Mouse (Mus musculus) liver, embryonic 14.5 days (tissue): ENCODE data around the gene Kcna6. TPM values are rescaled to one million over a fixed set of nuclear protein-coding genes. Genes with fewer than 3 reads are reported as not detected.

Experiments
- ATAC-seq: fragments of 200-750 bp; cut with Nextera tagmentation; 2 replicates; pipeline ENCODE4 v1.8.0; 2017; ENCODE audit warnings: moderate number of reproducible peaks, mild to moderate bottlenecking, moderate library complexity; ENCODE audit not compliant: insufficient read depth
- DNase-seq, 3 experiments: peaks; one replicate each; pipeline ENCODE4 v3.0.0-alpha.2; 2012 to 2013; ENCODE audit warnings: low read depth in 3 of 3, low spot score in 3 of 3
- H3K27ac ChIP-seq: fragments of 300-500 bp; sonication (generic); 2 replicates; pipeline ENCODE4 v1.5.1; 2014; ENCODE audit warnings: moderate library complexity, mild to moderate bottlenecking, control low read depth, inconsistent platforms
- H3K27me3 ChIP-seq: fragments of 300-500 bp; sonication (generic); 2 replicates; pipeline ENCODE4 v1.6.1; 2014; ENCODE audit warnings: mild to moderate bottlenecking, low read length, moderate library complexity; ENCODE audit not compliant: control insufficient read depth, insufficient read depth
- H3K36me3 ChIP-seq: fragments of 300-500 bp; sonication (generic); replicated peaks from 2 replicates; pipeline ENCODE4 v1.6.1; 2014; ENCODE audit warnings: low read depth; ENCODE audit not compliant: control insufficient read depth, insufficient read depth
- H3K4me1 ChIP-seq, 2 experiments: fragments of 200-500 bp in 1 of 2; fragments of 300-500 bp in 1 of 2; sonication (generic) in 1 of 2; replicated peaks; 2 replicates each; pipeline ENCODE4 v1.6.1; 2012 to 2014; ENCODE audit warnings: antibody characterized with exemption in 1 of 2, inconsistent platforms in 1 of 2, low read length in 1 of 2; ENCODE audit not compliant: control insufficient read depth in 2 of 2, insufficient read depth in 2 of 2
- H3K4me2 ChIP-seq: fragments of 300-500 bp; sonication (generic); 2 replicates; pipeline ENCODE4 v1.6.1; 2014; ENCODE audit warnings: low read depth, mild to moderate bottlenecking, control low read depth, moderate library complexity
- H3K4me3 ChIP-seq, 2 experiments: fragments of 200-500 bp in 1 of 2; fragments of 300-500 bp in 1 of 2; sonication (generic) in 1 of 2; 2 replicates each; pipeline ENCODE4 v1.5.1; 2012 to 2014; ENCODE audit warnings: low read depth in 2 of 2, low read length in 2 of 2, mild to moderate bottlenecking in 2 of 2, control low read depth in 1 of 2, inconsistent platforms in 1 of 2, moderate library complexity in 1 of 2; ENCODE audit not compliant: insufficient read depth in 1 of 2
- H3K9ac ChIP-seq: fragments of 300-500 bp; sonication (generic); replicated peaks from 2 replicates; pipeline ENCODE4 v1.6.1; 2014; ENCODE audit warnings: mild to moderate bottlenecking, control low read depth, moderate library complexity
- H3K9me3 ChIP-seq: fragments of 300-500 bp; sonication (generic); 2 replicates; pipeline ENCODE4 v1.6.1; 2016; ENCODE audit warnings: low read length, mixed read lengths; ENCODE audit not compliant: control insufficient read depth
- CTCF ChIP-seq: IDR thresholded peaks from 2 replicates; pipeline ENCODE4 v1.5.1; 2016; ENCODE audit warnings: antibody characterized with exemption, low read depth, control low read depth
- EP300 ChIP-seq: IDR thresholded peaks from 2 replicates; pipeline ENCODE4 v1.6.1; 2016; ENCODE audit warnings: antibody characterized with exemption, low read depth
- WGBS: fragments of 180-500 bp; shearing (Covaris S2); extraction: QIAGEN DNeasy Blood & Tissue Kit; methylation state at CpG from one replicate; pipeline ENCODE4 v1.1.7; 2014; ENCODE audit not compliant: insufficient replicate concordance; 5-methylcytosine and 5-hydroxymethylcytosine counted together
- polyA plus RNA-seq, 2 experiments: library from polyadenylated mRNA; depleted of rRNA in 1 of 2; stranded (reverse) in 1 of 2; unstranded in 1 of 2; fragments of >200 nt; fragmentation: Nextera tagmentation in 1 of 2; extraction: Ambion mirVana in 1 of 2; gene quantifications; 2 replicates each; pipeline versions ENCODE4 v1.2.1 to v1.2.3; 2012 to 2014

Kcna6 gene
- polyA plus RNA-seq, 2 experiments = 0.07 to 0.10 TPM

DNA sequence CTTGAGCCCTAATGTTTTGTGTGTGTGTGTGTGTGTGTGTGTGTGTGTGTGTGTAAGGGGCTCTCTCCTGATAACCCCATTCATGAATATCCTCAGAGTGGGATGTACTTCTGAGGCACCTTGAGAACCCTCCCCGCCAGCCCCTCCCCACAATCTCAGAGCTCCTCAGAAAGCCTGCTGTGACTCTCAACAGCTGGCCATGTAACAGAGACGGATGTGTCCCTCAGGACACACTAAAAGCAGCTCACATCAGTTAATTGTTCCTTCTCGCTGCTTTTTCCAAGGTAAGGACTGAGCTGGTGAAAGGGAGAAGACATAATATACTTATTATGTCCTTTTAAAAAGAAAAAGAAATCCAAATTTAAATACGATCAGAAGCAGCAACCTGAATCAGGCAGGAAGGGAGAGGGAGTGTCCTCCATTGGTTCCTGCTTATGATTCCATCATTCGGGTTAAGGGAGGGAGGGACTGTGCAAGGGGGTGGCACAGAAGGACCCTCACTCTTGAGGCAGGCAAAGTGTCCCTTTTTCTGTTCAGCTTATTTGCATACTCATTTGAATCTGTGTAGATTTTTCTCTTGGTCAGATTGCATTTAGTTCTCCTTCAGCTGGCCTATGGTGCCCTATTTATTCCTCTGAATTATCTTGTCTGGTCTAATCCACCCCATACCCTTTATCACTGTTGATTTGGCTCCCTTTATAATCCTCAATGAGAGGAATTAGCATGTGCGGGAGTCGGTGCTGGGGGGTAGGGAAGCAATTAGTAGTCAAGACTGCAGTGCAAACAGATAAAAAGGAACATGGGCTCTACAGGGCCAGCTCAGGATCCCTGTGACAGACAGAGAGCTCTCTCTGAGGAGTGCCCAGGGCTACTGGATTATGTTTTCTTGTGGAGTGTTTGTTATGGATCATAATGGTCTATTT, 27.4 kb upstream of the Kcna6 start:
- no peaks in the 10 kb centered on the region for H3K27me3 ChIP-seq
- WGBS = 29% methylated on average over 7 of the region's 7 CpGs
- DNase-seq (no peak), ATAC-seq (no peak)
- H3K27ac ChIP-seq = no peak overlapping the region
- no peak overlapping the region for H3K4me2 ChIP-seq
- H3K9ac ChIP-seq = no peak overlapping the region
- TF ChIP-seq EP300 (no peak), CTCF (no peak)
- H3K36me3 ChIP-seq = no peaks in the 10 kb centered on the region
- no peak overlapping the region for H3K4me3 ChIP-seq
- H3K9me3 ChIP-seq = no peaks in the 10 kb centered on the region
- H3K4me1 ChIP-seq = no peaks in the 10 kb centered on the region

DNA sequence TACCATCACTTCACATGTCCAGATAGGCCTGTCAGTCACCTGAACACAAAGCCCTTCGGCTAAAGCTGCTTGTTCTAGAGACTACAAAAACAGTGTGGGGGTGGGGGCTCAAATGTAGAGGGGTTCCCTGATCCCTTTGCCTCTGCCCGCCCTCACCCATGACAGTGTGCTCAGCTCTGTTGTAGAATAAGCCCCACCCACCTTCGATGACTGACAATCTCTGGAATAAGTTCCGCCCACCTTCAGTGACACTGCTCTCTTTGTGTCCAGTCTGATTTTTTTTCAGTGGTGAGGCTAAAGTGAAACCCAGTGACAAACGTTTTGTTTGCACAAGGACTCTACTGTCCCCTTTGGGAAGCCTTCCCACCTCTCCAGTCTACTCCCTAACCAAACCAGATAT, 26.1 kb upstream of the Kcna6 start:
- H3K4me1 ChIP-seq = no peaks in the 10 kb centered on the region
- no peak overlapping the region for H3K27ac ChIP-seq
- no peaks in the 10 kb centered on the region for H3K9me3 ChIP-seq
- H3K36me3 ChIP-seq = no peaks in the 10 kb centered on the region
- TF ChIP-seq CTCF (no peak), EP300 (no peak)
- no peak overlapping the region for H3K4me2 ChIP-seq
- H3K27me3 ChIP-seq = no peaks in the 10 kb centered on the region
- no peak for ATAC-seq
- H3K4me3 ChIP-seq = no peak overlapping the region
- H3K9ac ChIP-seq = no peak overlapping the region
- no peak for DNase-seq
- WGBS = 33% methylated on average over 5 of the region's 5 CpGs

DNA sequence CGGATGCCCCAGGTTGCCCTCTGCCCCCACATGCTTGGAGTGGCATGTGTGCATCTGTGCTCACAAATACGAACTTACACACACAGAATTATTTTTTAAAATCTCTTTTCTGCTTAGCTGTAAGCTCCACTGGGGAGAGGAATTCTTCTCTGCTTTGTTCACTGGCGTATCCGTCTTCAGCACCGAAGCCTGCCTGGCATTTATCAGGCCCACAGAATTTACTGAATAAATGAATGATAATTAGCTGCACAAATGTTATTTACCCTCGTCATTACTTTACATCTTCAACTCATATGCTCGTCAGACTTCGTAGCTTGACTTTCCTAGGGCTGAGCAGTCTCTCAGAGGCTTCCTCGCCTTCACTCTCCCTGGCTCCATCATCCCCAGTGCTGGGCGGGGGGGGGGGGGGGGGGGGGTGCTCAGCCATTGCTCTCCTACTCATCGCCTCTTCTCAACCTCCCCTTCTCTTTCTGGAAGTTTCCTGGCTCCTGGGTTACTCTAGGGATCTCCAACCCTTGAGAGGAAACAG, 24.2 kb upstream of the Kcna6 start:
- WGBS = 61% methylated on average over 11 of the region's 11 CpGs
- no peaks in the 10 kb centered on the region for H3K27me3 ChIP-seq
- no peak for ATAC-seq
- H3K4me3 ChIP-seq = no peak overlapping the region
- H3K4me1 ChIP-seq = no peaks in the 10 kb centered on the region
- DNase-seq = no peak
- H3K36me3 ChIP-seq = no peaks in the 10 kb centered on the region
- TF ChIP-seq CTCF (no peak), EP300 (no peak)
- H3K27ac ChIP-seq = no peak overlapping the region
- H3K4me2 ChIP-seq = no peak overlapping the region
- H3K9ac ChIP-seq = no peak overlapping the region
- H3K9me3 ChIP-seq = no peaks in the 10 kb centered on the region

DNA sequence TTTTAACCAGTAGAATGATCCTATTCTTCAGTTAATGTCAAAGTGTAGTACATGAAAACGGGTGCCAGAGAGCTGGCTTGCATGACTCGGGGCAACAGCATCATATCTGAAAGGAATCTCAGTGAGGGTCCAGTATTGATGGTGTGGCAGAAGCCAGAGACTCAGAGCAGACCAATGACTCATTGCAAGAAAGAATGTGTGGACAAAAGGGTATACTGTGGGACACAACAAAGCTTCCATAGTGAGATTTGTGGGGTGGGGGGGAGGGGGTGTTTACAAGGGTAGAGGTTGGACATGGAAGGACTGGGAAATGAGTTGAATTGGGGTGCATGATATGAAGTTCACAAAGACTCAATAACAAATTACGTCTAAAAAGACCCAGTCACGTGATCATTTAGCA, 20.9 kb upstream of the Kcna6 start:
- Histone ChIP-seq H3K27ac (no peak overlapping the region), H3K4me2 (no peak overlapping the region), H3K4me3 (no peak overlapping the region), H3K4me1 (no peaks in the 10 kb centered on the region), H3K9me3 (no peaks in the 10 kb centered on the region), H3K27me3 (no peaks in the 10 kb centered on the region), H3K36me3 (no peaks in the 10 kb centered on the region), H3K9ac (no peak overlapping the region)
- TF ChIP-seq EP300 (no peak), CTCF (no peak)
- 50% methylated on average over 4 of the region's 4 CpGs for WGBS
- DNase-seq = no peak
- no peak for ATAC-seq

DNA sequence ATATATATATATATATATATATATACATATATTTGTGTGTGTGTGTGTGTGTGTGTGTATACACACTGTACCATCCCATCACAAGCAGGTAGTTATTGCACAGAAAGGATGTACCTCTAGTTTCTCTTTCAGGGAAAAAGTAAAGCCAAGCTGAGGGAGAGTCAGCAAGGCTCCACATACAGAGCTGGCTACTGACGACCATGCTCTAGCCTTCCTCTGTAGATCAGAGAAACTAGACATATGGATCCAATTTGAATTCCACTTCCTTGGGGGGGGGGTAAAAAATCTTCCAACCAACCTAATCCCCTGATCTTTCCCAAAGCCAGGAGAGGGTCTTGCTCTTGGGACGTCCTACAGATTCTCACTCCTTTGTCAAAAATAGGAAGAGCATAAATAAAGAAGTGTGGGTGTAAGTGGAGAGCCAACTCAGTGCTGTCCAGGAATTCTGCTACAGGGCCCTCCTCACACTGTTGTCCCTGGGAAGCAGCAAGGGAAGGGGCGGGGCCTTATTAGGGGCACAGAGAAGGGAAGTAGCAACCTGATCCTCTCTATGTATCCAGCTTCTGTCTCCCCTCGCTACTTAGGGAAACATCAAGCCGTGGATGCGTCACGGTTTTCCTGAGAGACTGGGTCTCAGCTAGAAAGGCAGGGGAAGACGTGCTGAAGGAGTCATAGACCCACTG, 15.4 kb upstream of the Kcna6 start:
- Histone ChIP-seq H3K9me3 (no peaks in the 10 kb centered on the region), H3K27ac (no peak overlapping the region), H3K9ac (no peak overlapping the region), H3K4me2 (no peak overlapping the region), H3K4me1 (no peaks in the 10 kb centered on the region), H3K27me3 (no peaks in the 10 kb centered on the region), H3K4me3 (no peak overlapping the region), H3K36me3 (no peaks in the 10 kb centered on the region)
- ATAC-seq (no peak), DNase-seq (no peak)
- 33% methylated on average over 8 of the region's 8 CpGs for WGBS
- TF ChIP-seq EP300 (no peak), CTCF (no peak)
